ENCODE assay signal across 8 mouse cellular contexts in the genomic region with DNA sequence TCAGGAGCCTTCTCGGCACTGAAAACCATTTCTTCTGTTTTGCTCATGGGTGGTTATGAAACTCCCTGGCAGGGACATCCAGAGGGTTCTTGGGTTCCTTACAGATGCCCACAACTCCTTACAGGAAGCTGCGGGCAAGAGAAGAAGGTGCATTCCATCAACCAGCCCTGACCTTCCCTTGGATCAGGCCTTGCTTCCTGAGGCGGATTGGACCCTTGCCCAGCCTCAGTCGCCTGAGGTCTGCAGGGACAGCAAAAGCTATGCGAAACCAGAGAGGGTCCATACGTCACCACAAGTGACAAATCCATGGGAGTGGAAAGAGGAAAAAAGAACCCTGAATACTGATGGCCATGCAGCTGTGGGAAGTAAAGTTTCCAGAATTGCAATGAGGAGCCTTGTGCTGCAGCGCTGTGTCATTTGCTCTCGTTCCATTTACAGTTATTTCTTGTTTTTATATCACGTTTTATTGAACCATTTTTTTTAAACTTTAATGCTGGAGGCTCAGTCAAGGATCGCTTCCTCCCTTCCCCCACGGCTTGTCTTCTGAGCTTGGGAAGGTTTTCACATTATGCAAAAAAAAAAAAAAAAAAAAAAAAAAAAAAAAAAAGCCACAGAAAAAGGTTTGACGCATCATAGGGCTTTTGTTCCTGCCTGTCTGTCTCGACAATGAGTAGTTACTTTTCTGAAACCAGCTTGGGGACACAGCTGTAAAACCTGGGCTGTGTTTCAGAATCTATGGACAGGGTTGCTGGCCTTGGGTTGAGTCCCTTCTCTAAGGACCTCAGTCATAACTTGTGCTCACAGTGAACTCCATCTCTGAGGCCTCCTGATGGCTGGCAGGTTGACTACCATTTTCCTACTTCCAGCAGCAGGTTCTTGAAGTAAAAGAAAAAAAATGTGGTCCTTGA.
DNase-seq lines count a peak whose midpoint lies in the region; ATAC-seq and TF ChIP-seq lines count a peak whose summit lies in the region.

No protein-coding gene starts in this region.

- WGBS in intestine, embryonic 15.5 days, result 59% methylated on average over 13 of the region's 13 CpGs
- WGBS in intestine, postnatal 0 days, result 72% methylated on average over 13 of the region's 13 CpGs
- 62% methylated on average over 13 of the region's 13 CpGs for WGBS in heart, embryonic 15.5 days
- 80% methylated on average over 13 of the region's 13 CpGs for WGBS in thymus, adult 2 months

- no peak overlapping the region for H3K4me2 ChIP-seq in intestine, embryonic 15.5 days (replicated peaks)
- no peak overlapping the region for H3K4me2 ChIP-seq in intestine, postnatal 0 days (replicated peaks; ENCODE audit: low read depth)
- H3K4me2 ChIP-seq in heart, embryonic 15.5 days, result no peak overlapping the region

- H3K4me3 ChIP-seq in intestine, embryonic 15.5 days (replicated peaks), result no peak overlapping the region
- H3K4me3 ChIP-seq in intestine, postnatal 0 days (ENCODE audit: low read depth, low read length), result no peak overlapping the region
- H3K4me3 ChIP-seq in heart, embryonic 15.5 days, result no peak overlapping the region
- no peak overlapping the region for H3K4me3 ChIP-seq in thymus, adult 2 months (ENCODE audit: control insufficient read depth, insufficient read depth, low read length)

- H3K9ac ChIP-seq in intestine, embryonic 15.5 days, result no peak overlapping the region
- no peak overlapping the region for H3K9ac ChIP-seq in intestine, postnatal 0 days (ENCODE audit: low read depth, low read length)
- H3K9ac ChIP-seq in heart, embryonic 15.5 days, result no peak overlapping the region

- ATAC-seq in intestine, embryonic 15.5 days, result no peak
- no peak for ATAC-seq in intestine, postnatal 0 days
- ATAC-seq in heart, embryonic 15.5 days (replicated peaks; ENCODE audit: insufficient number of reproducible peaks, insufficient read depth, low FRiP score, low read depth), result no peak; the same call in 1 of the 2 replicates
- ATAC-seq in megakaryocyte-erythroid progenitor cell, adult 5-6 weeks (replicated peaks; ENCODE audit: low FRiP score, low TSS enrichment, poor library complexity, severe bottlenecking), result no peak

- no peaks in the 10 kb centered on the region for H3K9me3 ChIP-seq in intestine, embryonic 15.5 days
- H3K9me3 ChIP-seq in intestine, postnatal 0 days (ENCODE audit: control insufficient read depth), result no peaks in the 10 kb centered on the region
- peaks cover 2% of the 10 kb centered on the region; the same call in 1 of the 2 replicates for H3K9me3 ChIP-seq in heart, embryonic 15.5 days (replicated peaks)

- peak; percentile 69 for DNase-seq in adrenal gland, postnatal 14 days
- peak; percentile 78 for DNase-seq in kidney, postnatal 10 days
- DNase-seq in thymus, adult 2 months, result no peak
- DNase-seq in embryo, embryonic 9.5 days (ENCODE audit: extremely low spot score), result no peak

- TF ChIP-seq POLR2A in thymus, adult 2 months (IDR thresholded peaks at IDR 0.05; ENCODE audit: control insufficient read depth, extremely low read depth, insufficient read depth, low read length, poor library complexity), result no peak

- 0 out of 2 replicates have a peak overlapping the region, but pooled peaks have one; percentile 36 for H3K27ac ChIP-seq in intestine, embryonic 15.5 days
- H3K27ac ChIP-seq in intestine, postnatal 0 days (ENCODE audit: low read depth, low read length), result no peak overlapping the region; the same call in 1 of the 2 replicates
- peak overlapping the region; percentile 73 for H3K27ac ChIP-seq in heart, embryonic 15.5 days
- H3K27ac ChIP-seq in thymus, adult 2 months (ENCODE audit: control insufficient read depth, insufficient read depth, low read length), result no peak overlapping the region

- peaks cover 2% of the 10 kb centered on the region for H3K4me1 ChIP-seq in intestine, embryonic 15.5 days (replicated peaks)
- no peaks in the 10 kb centered on the region for H3K4me1 ChIP-seq in intestine, postnatal 0 days (replicated peaks; ENCODE audit: control insufficient read depth, insufficient read depth, low read length)
- H3K4me1 ChIP-seq in heart, embryonic 15.5 days (replicated peaks), result peaks cover 29% of the 10 kb centered on the region
- no peaks in the 10 kb centered on the region for H3K4me1 ChIP-seq in thymus, adult 2 months (replicated peaks; ENCODE audit: control insufficient read depth, insufficient read depth, low read length)

- TF ChIP-seq CTCF in intestine, postnatal 0 days (IDR thresholded peaks at IDR 0.05; ENCODE audit: low read depth), result no peak
- no peak for TF ChIP-seq CTCF in thymus, adult 2 months (IDR thresholded peaks at IDR 0.05; ENCODE audit: borderline replicate concordance, control insufficient read depth, extremely low read depth, insufficient read depth, low read length, poor library complexity)

- H3K27me3 ChIP-seq in intestine, embryonic 15.5 days (replicated peaks), result no peaks in the 10 kb centered on the region
- H3K27me3 ChIP-seq in intestine, postnatal 0 days (replicated peaks; ENCODE audit: control insufficient read depth, insufficient read depth, low read length), result no peaks in the 10 kb centered on the region
- H3K27me3 ChIP-seq in heart, embryonic 15.5 days, result no peaks in the 10 kb centered on the region
- no peaks in the 10 kb centered on the region for H3K27me3 ChIP-seq in thymus, adult 2 months (ENCODE audit: control insufficient read depth, insufficient read depth, low read length)

- H3K36me3 ChIP-seq in intestine, embryonic 15.5 days, result no peaks in the 10 kb centered on the region
- no peaks in the 10 kb centered on the region for H3K36me3 ChIP-seq in intestine, postnatal 0 days (ENCODE audit: control insufficient read depth, insufficient read depth)
- no peaks in the 10 kb centered on the region for H3K36me3 ChIP-seq in heart, embryonic 15.5 days
- no peaks in the 10 kb centered on the region for H3K36me3 ChIP-seq in thymus, adult 2 months (ENCODE audit: control insufficient read depth, insufficient read depth, low read length)

Comparison
In these comparisons a context has a peak if more than half of its experiments do, and no peak if none do; other contexts are left out.
1. H3K27ac ChIP-seq: peak in intestine, embryonic 15.5 days (single experiment) and heart, embryonic 15.5 days (single experiment); none in intestine, postnatal 0 days (single experiment) and thymus, adult 2 months (single experiment).
2. DNase-seq: peak in adrenal gland, postnatal 14 days (single experiment) and kidney, postnatal 10 days (single experiment); none in thymus, adult 2 months (single experiment) and embryo, embryonic 9.5 days (single experiment).